Mouse (Mus musculus) naive thymus-derived CD4-positive, alpha-beta T cell, adult 5 months (primary cell): Measurements from ENCODE around the gene Cryba2. TPM values are rescaled to one million over a fixed set of nuclear protein-coding genes. Genes with fewer than 3 reads are reported as not detected.

Source experiments
- polyA plus RNA-seq: library from polyadenylated mRNA; unstranded; fragments of 100-300 nt; shearing (Covaris generic); gene quantifications from one replicate; pipeline ENCODE4 v1.2.1, GENCODE M21; 2017

The Cryba2 gene
- not detected for polyA plus RNA-seq

GRCm38 (mm10) chr1:74893134-74893855 lies at the start of gene Cryba2:
Gene Cryba2, minus strand, starts transcription at chr1:74893143.

GRCm38 (mm10) chr1:74935402-74935801 lies 42.5 kb upstream of the Cryba2 start, which contains the start of gene Cfap65:
Gene Cfap65, minus strand, starts transcription at chr1:74935599.

GRCm38 (mm10) chr1:74885369-74886042 lies 7.4 kb downstream of the Cryba2 start, which contains the start of gene Fev:
Gene Fev, minus strand, starts transcription at chr1:74885419.

GRCm38 (mm10) chr1:74854306-74855056 lies 38.5 kb downstream of the Cryba2 start, which contains the start of gene Cdk5r2:
Gene Cdk5r2, plus strand, starts transcription at chr1:74854934.

Other genes with a start within 250 kb of the Cryba2 start
- 48.8 TPM for gene Ttll4, start 231.4 kb downstream of the Cryba2 start, polyA plus RNA-seq
- not detected for gene Cyp27a1, start 179.6 kb downstream of the Cryba2 start, polyA plus RNA-seq
- gene Prkag3, start 143.9 kb downstream of the Cryba2 start, polyA plus RNA-seq = not detected
- gene Wnt6, start 121.3 kb downstream of the Cryba2 start, polyA plus RNA-seq = not detected
- not detected for gene Wnt10a, start 101.6 kb downstream of the Cryba2 start, polyA plus RNA-seq
- gene Cdk5r2, start 38.2 kb downstream of the Cryba2 start, polyA plus RNA-seq = not detected
- not detected for gene Fev, start 7.7 kb downstream of the Cryba2 start, polyA plus RNA-seq
- gene Cfap65, start 42.5 kb upstream of the Cryba2 start, polyA plus RNA-seq = not detected
- not detected for gene Ihh, start 58.5 kb upstream of the Cryba2 start, polyA plus RNA-seq
- gene Nhej1, start 232.1 kb upstream of the Cryba2 start, polyA plus RNA-seq = 8.8 TPM
- gene Slc23a3, start 240.7 kb upstream of the Cryba2 start, polyA plus RNA-seq = 0.61 TPM
- 211 TPM for gene Cnppd1, start 249.6 kb upstream of the Cryba2 start, polyA plus RNA-seq
- gene Retreg2, start 249.6 kb upstream of the Cryba2 start, polyA plus RNA-seq = 102 TPM